Mouse (Mus musculus) hindbrain, embryonic 11.5 days (tissue): ENCODE results near the gene Kank1. TPM values are rescaled to one million over a fixed set of nuclear protein-coding genes. Genes with fewer than 3 reads are reported as not detected.
A peak's percentile ranks its signal among the peaks of the same experiment; 100 is the strongest.

Experiments used
- ATAC-seq: fragments of 200-750 bp; cut with Nextera tagmentation; 2 replicates; pipeline ENCODE4 v1.8.0; 2017; ENCODE audit warnings: mild to moderate bottlenecking, moderate TSS enrichment, moderate library complexity; ENCODE audit not compliant: low FRiP score
- DNase-seq: peaks from one replicate; pipeline ENCODE4 v3.0.0-alpha.2; 2015; ENCODE audit warnings: low spot score
- H3K27ac ChIP-seq: fragments of 300-500 bp; sonication (generic); 2 replicates; pipeline ENCODE4 v1.5.1; 2014; ENCODE audit warnings: mild to moderate bottlenecking, low read depth, low read length
- H3K27me3 ChIP-seq: fragments of 300-500 bp; sonication (generic); 2 replicates; pipeline ENCODE4 v1.6.1; 2014; ENCODE audit warnings: mild to moderate bottlenecking, low read length, moderate library complexity, mixed read lengths; ENCODE audit not compliant: control insufficient read depth, insufficient read depth
- H3K36me3 ChIP-seq: fragments of 300-500 bp; sonication (generic); 2 replicates; pipeline ENCODE4 v1.6.1; 2014; ENCODE audit warnings: mild to moderate bottlenecking, low read length, moderate library complexity, mixed read lengths; ENCODE audit not compliant: control insufficient read depth, insufficient read depth
- H3K4me1 ChIP-seq: fragments of 300-500 bp; sonication (generic); replicated peaks from 2 replicates; pipeline ENCODE4 v1.6.1; 2014; ENCODE audit warnings: low read length, mixed read lengths; ENCODE audit not compliant: control insufficient read depth, insufficient read depth
- H3K4me2 ChIP-seq: fragments of 300-500 bp; sonication (generic); replicated peaks from 2 replicates; pipeline ENCODE4 v1.6.1; 2014; ENCODE audit warnings: mild to moderate bottlenecking, low read depth, low read length
- H3K4me3 ChIP-seq: fragments of 300-500 bp; sonication (generic); 2 replicates; pipeline ENCODE4 v1.5.1; 2014; ENCODE audit warnings: low read depth, low read length
- H3K9ac ChIP-seq: fragments of 300-500 bp; sonication (generic); 2 replicates; pipeline ENCODE4 v1.6.1; 2014; ENCODE audit warnings: low read depth, low read length
- H3K9me3 ChIP-seq: fragments of 300-500 bp; sonication (generic); 2 replicates; pipeline ENCODE4 v1.6.1; 2016; ENCODE audit warnings: low read length; ENCODE audit not compliant: control insufficient read depth
- WGBS: fragments of 180-500 bp; shearing (Covaris S2); extraction: QIAGEN DNeasy Blood & Tissue Kit; methylation state at CpG from one replicate; pipeline ENCODE4 v1.1.7; 2014; 5-methylcytosine and 5-hydroxymethylcytosine counted together
- polyA plus RNA-seq: library from polyadenylated mRNA; unstranded; fragments of >200 nt; fragmentation: Nextera tagmentation; extraction: Ambion mirVana; gene quantifications from 2 replicates; pipeline ENCODE4 v1.2.1, GENCODE M21; 2014

The Kank1 gene
- polyA plus RNA-seq, 1 experiment from 2014 or later, result 12.0 TPM

DNA sequence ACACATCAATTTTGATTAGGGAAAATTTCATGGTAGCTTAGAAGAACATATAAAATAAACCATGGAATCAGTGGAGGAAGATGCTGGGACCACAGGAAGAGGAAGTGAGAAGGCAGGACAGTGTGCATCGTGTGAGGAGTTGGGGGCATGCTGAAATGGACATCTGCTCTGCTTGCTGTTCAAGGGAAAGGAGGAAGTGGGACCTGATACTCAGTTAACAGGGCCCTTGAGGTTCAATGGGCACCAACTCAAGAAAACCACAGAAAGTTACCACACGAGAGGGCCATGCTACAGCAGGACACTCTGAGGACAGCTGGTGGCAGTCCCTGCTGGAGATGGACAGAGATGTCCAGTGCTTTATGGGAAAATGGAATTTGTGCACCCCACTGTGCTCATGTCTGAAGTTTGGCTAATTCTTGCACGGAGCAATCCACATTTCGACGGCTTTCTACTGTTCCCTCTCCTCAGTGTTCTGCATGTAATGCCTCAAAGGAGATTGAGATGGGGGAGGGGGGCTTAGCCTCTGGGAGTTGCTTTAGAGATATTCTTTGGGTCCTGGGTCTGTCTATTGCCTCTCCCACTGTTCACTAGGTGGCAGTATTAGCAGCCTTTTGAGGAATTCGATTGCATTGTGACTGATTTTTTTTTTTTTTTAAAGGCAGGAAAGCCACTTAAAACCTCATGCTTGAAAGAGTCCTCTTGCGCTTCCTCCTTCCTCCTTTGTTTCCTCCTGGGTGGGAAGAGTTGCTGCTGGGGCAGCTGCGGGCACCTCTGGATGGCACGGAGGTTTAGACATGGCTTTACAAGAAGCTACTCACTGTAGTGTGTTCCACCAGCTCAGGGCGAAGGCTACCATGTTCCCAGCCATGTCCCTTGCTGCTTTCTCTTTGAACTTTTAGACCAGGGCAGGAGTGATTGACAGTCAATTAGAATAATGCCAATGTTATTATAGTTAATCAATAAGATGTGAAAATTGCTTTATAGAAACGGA lies 104.2 kb downstream of the Kank1 start:
- 52% methylated on average over 11 of the region's 11 CpGs for WGBS
- H3K27me3 ChIP-seq, result no peaks in the 10 kb centered on the region

DNA sequence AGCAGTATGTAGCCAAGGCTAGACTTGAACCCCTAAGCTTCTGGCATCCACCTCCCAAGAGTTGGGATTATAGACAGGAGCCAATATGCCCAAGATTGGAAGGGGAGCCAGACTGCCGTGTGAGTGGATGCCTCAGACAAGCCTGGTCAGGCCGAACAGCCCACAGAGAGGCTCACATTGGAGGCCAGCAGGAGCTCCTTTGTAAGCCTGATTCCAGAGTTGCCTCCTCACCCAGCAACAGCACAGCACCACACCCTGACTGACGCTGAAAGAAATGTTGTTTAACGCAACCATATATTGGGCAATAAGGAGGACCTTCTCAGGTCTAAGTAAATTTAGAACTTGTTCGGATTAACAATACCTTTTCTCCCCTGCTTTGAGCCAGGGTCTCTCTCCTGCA lies 105.3 kb downstream of the Kank1 start:
- no peaks in the 10 kb centered on the region for H3K4me1 ChIP-seq
- no peak overlapping the region for H3K27ac ChIP-seq
- no peak overlapping the region for H3K9ac ChIP-seq
- H3K36me3 ChIP-seq, result no peaks in the 10 kb centered on the region
- H3K4me2 ChIP-seq, result no peak overlapping the region
- no peak for ATAC-seq
- 67% methylated on average over 5 of the region's 5 CpGs for WGBS
- DNase-seq, result no peak
- no peak overlapping the region for H3K4me3 ChIP-seq
- no peaks in the 10 kb centered on the region for H3K27me3 ChIP-seq
- no peaks in the 10 kb centered on the region for H3K9me3 ChIP-seq

More for the DNA sequence above, 104.2 kb downstream of the Kank1 start:
- ATAC-seq, result peak; percentile 59; the same call in 1 of the 2 replicates
- Histone ChIP-seq H3K36me3 (no peaks in the 10 kb centered on the region), H3K4me3 (no peak overlapping the region), H3K4me1 (no peaks in the 10 kb centered on the region), H3K9me3 (no peaks in the 10 kb centered on the region), H3K4me2 (no peak overlapping the region), H3K27ac (no peak overlapping the region), H3K9ac (no peak overlapping the region)
- DNase-seq, result peak; percentile 76

DNA sequence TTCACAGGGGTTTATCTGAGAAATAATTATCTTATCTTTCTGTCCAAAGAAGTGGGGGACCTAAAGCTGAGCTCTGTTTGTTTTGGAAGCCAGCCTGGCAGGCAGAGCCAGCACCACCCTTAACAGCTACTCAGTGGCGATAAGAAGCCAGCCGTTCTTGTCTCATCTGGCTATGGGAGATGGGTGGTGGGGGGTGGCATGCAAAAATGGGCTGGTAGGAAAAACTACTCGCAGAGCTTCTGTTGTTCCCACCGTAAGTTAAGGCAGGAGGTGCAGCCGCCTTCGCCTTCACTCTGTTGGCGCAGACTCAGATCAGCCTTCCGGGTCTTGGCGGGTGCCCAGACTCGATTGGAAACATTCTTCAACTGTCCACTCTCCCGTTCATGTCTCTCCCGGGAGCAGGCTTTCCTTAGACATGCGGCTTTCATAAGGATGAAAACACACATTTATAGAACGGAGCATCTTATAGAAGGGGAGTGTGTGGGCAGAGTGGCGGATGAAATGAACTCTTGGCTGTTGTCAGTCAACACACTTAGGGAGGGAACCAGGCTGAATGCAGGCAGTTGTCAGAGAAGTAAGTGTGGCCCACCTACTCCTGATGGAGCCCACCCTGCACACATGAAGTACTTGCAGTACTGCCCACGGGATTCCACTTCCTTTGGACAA lies 107.0 kb downstream of the Kank1 start:
- ATAC-seq, result no peak
- H3K27ac ChIP-seq, result no peak overlapping the region
- DNase-seq, result no peak
- no peak overlapping the region for H3K4me3 ChIP-seq
- H3K36me3 ChIP-seq, result no peaks in the 10 kb centered on the region
- H3K27me3 ChIP-seq, result no peaks in the 10 kb centered on the region
- no peaks in the 10 kb centered on the region for H3K4me1 ChIP-seq
- H3K9me3 ChIP-seq, result no peaks in the 10 kb centered on the region
- no peak overlapping the region for H3K4me2 ChIP-seq
- 82% methylated on average over 16 of the region's 16 CpGs for WGBS
- no peak overlapping the region for H3K9ac ChIP-seq

DNA sequence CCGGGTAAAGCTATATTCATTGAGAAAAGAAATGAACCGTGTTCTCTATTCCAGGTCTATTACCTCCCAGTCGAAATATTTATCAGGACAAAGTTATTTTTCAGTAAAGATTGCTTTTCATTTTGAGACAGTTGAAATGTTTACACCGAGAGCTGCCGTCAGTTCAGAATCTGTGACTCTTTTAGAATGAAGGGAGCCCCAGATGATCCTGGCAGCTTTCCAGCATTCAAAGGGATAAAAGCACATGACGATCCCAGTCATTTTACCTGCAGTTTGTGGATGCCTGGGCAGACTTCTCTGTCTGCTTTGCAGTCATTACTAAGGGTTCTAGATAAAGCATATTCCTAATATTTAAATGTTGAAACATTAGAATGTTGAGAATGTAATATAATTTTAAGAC lies 107.6 kb downstream of the Kank1 start:
- H3K9ac ChIP-seq, result no peak overlapping the region
- no peaks in the 10 kb centered on the region for H3K9me3 ChIP-seq
- H3K27me3 ChIP-seq, result no peaks in the 10 kb centered on the region
- WGBS, result 86% methylated on average over 6 of the region's 6 CpGs
- DNase-seq (no peak), ATAC-seq (no peak)
- no peaks in the 10 kb centered on the region for H3K4me1 ChIP-seq
- H3K4me2 ChIP-seq, result no peak overlapping the region
- H3K4me3 ChIP-seq, result no peak overlapping the region
- H3K27ac ChIP-seq, result no peak overlapping the region
- H3K36me3 ChIP-seq, result no peaks in the 10 kb centered on the region

DNA sequence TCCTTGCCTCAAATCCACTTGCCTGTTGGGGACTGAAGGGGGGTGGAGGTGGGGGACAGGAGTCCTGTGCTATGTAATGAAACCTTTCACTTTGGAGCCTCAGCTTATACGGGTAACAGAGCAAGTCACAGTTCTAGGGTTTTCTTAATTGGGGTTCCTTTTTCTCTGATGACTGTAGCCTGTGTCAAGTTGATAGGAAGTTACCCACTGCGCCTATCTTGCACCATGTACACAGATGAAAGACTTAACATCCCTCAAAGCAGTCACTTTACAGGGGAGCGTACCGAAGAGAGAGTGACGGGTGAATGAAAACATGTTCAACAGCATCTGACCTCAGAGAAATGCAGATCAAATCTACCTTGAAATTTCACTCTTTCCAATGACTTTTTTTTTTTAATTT lies 109.2 kb downstream of the Kank1 start:
- Histone ChIP-seq H3K9me3 (no peaks in the 10 kb centered on the region), H3K4me1 (no peaks in the 10 kb centered on the region), H3K27me3 (no peaks in the 10 kb centered on the region), H3K4me3 (no peak overlapping the region), H3K9ac (no peak overlapping the region), H3K36me3 (no peaks in the 10 kb centered on the region), H3K4me2 (no peak overlapping the region), H3K27ac (no peak overlapping the region)
- DNase-seq, result no peak
- WGBS, result 90% methylated on average over 5 of the region's 5 CpGs
- no peak for ATAC-seq

DNA sequence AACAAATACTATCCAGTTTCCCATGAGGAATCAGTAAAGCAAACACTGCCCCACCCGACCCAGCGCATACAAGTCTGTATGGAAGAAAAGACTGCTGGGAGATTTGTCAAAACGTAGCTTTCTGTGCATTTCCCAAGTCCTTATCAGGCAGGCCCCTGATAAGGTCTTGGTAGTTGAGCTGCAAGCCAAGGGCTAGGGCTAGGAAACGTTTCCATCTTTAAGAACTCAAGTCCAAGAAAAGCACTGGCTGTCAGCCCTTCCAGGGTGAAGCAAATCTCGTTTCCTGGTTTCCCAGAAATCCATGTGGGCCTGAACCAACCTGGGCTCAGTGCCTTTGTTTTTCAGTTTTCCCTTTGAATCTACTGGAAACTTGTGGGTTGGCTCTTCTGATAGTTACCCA lies 110.7 kb downstream of the Kank1 start:
- no peak for DNase-seq

DNA sequence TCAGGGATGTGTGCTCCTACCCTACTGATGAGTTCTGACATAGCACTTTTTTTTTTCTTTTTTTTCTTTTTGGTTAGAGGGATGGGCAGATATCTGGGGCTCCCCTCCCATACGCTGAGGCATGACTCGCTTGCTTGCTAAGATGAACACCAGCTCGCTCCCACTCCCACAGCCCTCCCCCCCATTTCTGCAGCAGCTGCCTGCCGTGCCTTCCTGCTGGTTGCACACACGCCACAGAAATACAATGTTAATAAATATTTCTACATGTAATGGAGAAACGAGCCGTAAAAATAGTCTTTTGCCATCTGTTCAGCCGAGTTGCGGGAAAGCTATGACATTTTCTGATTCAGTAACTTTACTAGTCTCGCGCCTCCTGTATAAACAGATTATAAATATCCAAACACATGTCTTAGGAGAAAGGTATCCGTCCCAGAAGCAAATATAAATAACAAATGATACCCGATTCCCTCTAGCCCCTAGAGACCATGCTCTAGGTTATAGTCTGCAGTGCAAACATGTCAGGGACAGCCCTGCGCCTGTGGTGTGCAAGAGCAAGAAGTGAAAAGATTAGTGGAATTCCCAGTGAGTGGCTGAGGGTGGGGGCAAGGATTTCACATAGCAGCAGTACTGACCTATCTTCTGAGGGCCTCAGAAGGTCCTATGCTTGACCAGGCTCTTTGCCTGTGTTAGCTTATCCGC lies 114.6 kb downstream of the Kank1 start:
- Histone ChIP-seq H3K27ac (no peak overlapping the region), H3K9me3 (no peaks in the 10 kb centered on the region), H3K9ac (no peak overlapping the region), H3K4me1 (no peaks in the 10 kb centered on the region), H3K4me2 (no peak overlapping the region), H3K27me3 (no peaks in the 10 kb centered on the region), H3K4me3 (no peak overlapping the region), H3K36me3 (no peaks in the 10 kb centered on the region)
- WGBS, result 79% methylated on average over 15 of the region's 15 CpGs
- ATAC-seq (no peak), DNase-seq (no peak)

More for the DNA sequence above, 110.7 kb downstream of the Kank1 start:
- H3K9ac ChIP-seq, result no peak overlapping the region
- H3K27ac ChIP-seq, result no peak overlapping the region
- H3K36me3 ChIP-seq, result no peaks in the 10 kb centered on the region
- 81% methylated on average over 5 of the region's 5 CpGs for WGBS
- no peaks in the 10 kb centered on the region for H3K9me3 ChIP-seq
- no peaks in the 10 kb centered on the region for H3K4me1 ChIP-seq
- no peak for ATAC-seq
- H3K4me3 ChIP-seq, result no peak overlapping the region
- no peak overlapping the region for H3K4me2 ChIP-seq
- H3K27me3 ChIP-seq, result no peaks in the 10 kb centered on the region

DNA sequence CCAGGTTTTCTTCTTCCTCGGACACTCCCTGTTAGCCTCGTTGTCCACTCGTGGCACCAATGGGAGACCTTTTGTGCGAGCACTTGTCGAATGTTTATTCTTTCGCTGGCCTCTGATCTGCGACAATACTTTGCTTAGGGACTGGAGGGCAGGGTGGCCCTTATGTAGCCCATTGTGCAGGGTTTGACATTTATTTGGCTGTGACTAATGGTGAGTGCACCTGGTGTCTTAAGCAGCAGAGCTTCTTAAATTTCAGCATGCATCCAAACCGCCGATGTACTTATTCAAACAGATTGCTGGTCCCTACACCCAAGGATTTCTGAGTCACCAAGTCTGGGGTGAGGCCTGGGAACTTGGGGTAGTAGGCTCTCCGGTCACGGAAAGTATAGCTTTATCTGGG lies 120.3 kb downstream of the Kank1 start:
- no peak overlapping the region for H3K9ac ChIP-seq
- H3K36me3 ChIP-seq, result no peaks in the 10 kb centered on the region
- 75% methylated on average over 11 of the region's 11 CpGs for WGBS
- H3K4me1 ChIP-seq, result peaks cover 2% of the 10 kb centered on the region; the same call in 1 of the 2 replicates
- DNase-seq (no peak), ATAC-seq (no peak)
- no peak overlapping the region for H3K27ac ChIP-seq
- no peaks in the 10 kb centered on the region for H3K9me3 ChIP-seq
- no peaks in the 10 kb centered on the region for H3K27me3 ChIP-seq
- H3K4me2 ChIP-seq, result no peak overlapping the region
- H3K4me3 ChIP-seq, result no peak overlapping the region
